Mouse (Mus musculus): Measurements from ENCODE around the gene Pxdn.

DNA sequence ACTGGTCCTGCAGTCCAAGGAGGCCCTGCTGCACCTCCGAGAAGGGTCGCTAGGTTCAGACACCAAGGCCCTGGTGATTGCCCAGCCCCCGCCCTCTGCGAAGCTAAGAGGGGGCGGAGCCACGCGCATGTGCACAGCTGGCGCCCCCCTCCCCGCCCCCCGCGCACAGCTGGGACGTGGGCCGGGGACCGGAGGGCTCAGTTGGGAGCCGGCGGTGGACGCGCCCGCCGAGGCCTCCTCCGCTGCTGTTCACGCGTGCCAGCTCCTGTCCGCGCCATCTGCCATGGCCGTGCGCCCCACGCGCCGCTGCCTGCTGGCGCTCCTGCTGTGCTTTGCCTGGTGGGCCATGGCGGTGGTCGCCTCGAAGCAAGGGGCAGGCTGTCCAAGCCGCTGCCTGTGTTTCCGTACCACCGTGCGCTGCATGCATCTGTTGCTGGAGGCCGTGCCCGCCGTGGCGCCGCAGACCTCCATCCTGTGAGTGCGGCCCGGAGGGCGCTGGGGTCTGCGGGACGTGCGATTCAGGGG, 505 bp downstream of the Pxdn start:
- TF ChIP-seq CTCF (IDR thresholded peaks at IDR 0.05; ENCODE audit: low read depth, low read length) (no peak), POLR2A (IDR thresholded peaks at IDR 0.05; ENCODE audit: borderline replicate concordance, low read depth, low read length) (no peak)
